Mouse (Mus musculus) adrenal gland, adult 18-20 months (tissue): ENCODE measurements at regions not wholly inside any gene's neighbourhood (a gene's known extent, or its start where the extent isn't known, plus 50 kb on each side); places are given as distances from the start of the nearest gene placed in this dataset.

Experiments
- DNase-seq, 2 experiments: peaks; one replicate each; pipeline ENCODE4 v3.0.0; 2021 to 2022; ENCODE audit warnings: low spot score in 2 of 2

GRCm38 (mm10) chr7:63811816-63812215, 104.8 kb upstream of the E030018B13Rik start:
- DNase-seq: no peak

GRCm38 (mm10) chr7:63815531-63815930, 101.1 kb upstream of the E030018B13Rik start:
- no peak for DNase-seq

- no peak for DNase-seq
These were observed 100.4 kb upstream of the E030018B13Rik start for GRCm38 (mm10) chr7:63816056-63816941.

DNA sequence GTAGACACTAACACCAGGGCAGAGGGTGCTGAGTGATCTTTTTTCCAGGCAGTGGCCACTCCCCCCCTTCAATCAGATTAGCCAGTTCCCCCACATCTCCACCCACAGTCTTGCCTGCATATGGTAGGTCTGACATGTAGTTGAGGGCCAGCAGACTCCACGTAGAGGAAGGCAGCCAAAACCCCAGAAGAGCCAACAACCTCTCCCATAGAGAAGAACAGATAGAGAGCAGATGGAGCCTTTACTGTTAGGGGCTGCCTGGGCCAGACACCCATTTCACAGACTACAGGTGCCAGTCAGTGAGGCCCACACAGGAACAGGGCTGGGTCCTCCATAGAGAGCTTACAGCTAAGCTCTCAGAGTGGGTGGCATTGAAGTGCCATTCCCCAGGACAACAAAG, 99.2 kb upstream of the E030018B13Rik start:
- no peak for DNase-seq

DNA sequence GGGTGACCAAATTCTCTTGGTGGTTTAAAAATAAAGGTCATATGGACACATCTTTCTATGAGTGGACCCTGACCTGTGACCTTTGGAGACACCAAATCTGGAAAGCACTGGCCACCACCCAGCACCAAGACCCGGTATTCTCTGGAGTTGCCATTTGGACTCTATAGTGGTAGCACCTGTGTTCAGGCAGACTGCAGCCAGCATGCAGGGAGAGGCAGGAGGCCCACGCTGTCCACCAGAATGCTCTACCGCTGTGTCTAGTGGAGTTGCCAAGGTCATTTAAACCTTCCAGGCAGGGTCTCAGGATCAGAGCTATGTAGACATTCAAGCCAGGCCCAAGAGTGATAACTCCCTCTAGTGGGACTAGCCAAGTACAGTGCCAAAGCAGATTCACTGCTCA, 98.6 kb upstream of the E030018B13Rik start:
- no peak for DNase-seq

- DNase-seq: no peak
These were observed 96.4 kb upstream of the E030018B13Rik start for GRCm38 (mm10) chr7:63820286-63820685.

- DNase-seq: no peak
These were observed 94.7 kb upstream of the E030018B13Rik start for GRCm38 (mm10) chr7:63822001-63822400.

DNA sequence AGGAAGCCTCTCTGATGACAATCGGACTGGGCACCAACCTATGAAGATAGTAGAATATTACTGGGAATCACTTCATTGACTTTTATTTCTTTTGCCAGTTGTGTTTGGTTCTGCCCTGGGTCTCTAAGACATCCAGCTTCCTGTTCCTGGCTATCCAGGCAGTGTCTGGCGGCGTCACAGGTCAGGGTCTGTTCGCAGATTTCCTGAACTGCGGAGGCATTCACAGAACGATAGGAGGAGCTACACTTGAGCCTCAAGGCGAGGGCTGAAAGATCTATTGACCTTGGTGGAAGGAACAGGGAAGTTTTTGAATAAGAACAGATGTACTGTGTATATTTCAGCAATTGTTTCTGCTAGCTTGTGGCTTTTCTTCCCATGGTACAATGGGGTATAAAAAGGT, 92.6 kb upstream of the E030018B13Rik start:
- peak in 1 of 2 experiments; percentile 29 for DNase-seq

GRCm38 (mm10) chr7:63829362-63829920, 87.2 kb upstream of the E030018B13Rik start:
- no peak for DNase-seq

DNA sequence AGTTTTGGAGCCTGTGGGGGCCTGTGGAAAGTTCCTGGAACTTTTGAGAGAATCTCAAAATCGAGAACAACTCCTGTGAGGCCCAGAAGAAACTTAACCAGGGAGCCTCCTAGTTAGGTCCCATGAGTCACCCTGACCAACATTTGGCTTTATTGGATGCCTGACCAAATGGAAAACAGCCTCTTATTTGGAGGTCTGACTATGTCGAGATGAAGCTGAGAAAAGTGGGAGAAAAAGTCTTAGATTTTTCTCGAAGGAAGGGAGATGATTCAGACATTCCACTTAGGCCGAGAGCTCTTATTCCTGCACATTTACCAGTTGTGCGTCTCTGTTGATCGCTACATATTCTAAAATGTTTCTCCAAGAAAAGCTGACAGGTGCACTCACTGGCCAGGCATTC, 83.0 kb upstream of the E030018B13Rik start:
- no peak for DNase-seq

GRCm38 (mm10) chr7:63835958-63836357, 80.7 kb upstream of the E030018B13Rik start:
- no peak for DNase-seq
